Mouse (Mus musculus): ENCODE measurements around the gene Slx1b. TPM values are rescaled to one million over a fixed set of nuclear protein-coding genes. Genes with fewer than 3 reads are reported as not detected.
"Not testable (repeated sequence)": the region's sequence is repeated elsewhere in the genome, so short reads cannot be mapped to it uniquely, and the experiment has no call there.

Gene Slx1b
- polyA plus RNA-seq, 1 experiment from 2014 or later = 3.0 TPM

DNA sequence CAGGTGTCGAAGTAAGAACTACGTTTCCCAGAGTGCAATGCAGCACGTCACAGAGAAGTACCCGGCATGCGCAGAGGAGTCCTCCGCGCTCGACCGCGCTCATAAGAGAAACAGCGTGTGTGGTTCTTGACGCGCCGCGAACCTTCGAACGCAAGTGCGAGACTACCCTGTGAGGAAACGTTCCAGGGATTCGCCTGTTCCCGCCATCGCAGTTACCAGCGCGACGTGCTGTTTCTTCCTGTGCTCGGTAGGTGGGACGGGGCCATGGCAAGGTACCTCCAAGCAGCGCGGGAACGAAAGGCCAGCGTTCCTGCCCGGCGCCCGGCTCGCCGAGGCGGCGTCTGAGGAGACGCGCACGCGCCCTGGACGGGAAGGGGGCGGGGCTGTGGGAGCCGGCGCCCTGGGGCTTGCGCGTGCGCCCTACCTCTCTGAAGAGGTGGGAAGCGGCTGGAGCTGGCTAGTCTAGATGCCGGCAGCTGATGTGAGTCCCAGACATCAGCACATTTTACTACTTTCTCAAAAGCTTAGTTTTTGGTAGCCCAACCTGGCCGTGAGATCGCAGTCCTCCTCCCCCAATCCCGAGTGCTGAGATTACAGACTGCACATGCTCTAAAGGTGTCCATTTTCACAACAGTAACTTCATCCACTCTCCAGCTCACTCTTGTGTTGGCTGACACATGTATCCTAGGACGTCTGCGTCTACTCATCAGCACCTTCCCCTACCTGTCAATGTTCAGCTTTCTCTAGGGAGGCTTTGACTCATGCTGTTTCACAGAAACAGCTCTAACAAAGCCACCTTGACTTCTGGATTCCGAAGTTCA, 46.1 kb downstream of the Slx1b start, which contains the start of gene Sgf29:
Gene Sgf29, plus strand, starts transcription at position 79 of the 821 bp plus-strand sequence.
- Histone ChIP-seq H3K9ac (peak within 1 kb of the TSS; percentile 78), H3K9me3 (replicated peaks) (no peaks in the 10 kb centered on the region), H3K27me3 (no peaks in the 10 kb centered on the region), H3K4me1 (replicated peaks) (peaks cover 58% of the 10 kb centered on the region), H3K4me2 (peak within 1 kb of the TSS; percentile 89), H3K27ac (replicated peaks) (peak within 1 kb of the TSS; percentile 98), H3K4me3 (replicated peaks) (peak within 1 kb of the TSS; percentile 80), H3K36me3 (replicated peaks) (no peaks in the 10 kb centered on the region)
- WGBS (ENCODE audit: insufficient replicate concordance) = 1% methylated on average over 57 of the region's 57 CpGs
- peak; percentile 97 for ATAC-seq (ENCODE audit: insufficient read depth)

DNA sequence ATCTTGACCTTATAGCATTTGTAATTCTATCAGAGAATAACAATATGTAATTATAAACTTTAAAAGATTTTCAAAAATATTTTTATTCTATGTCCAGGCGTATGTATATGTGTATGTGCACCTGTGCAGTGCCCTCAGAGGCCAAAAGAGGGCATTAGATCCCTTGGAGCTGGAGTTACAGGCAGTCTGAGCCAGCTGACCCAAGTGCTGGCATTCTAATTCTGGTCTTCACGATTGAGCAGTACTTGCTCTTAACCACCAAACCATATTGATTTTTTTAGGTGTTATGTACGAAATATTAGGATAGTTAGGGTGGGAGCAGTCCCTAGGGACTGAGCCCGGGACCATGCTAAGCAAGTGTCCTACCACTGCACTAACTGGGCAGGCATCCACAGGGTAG, 47.1 kb downstream of the Slx1b start:
- Histone ChIP-seq H3K4me3 (replicated peaks) (peak overlapping the region; percentile 80), H3K4me1 (replicated peaks) (peaks cover 53% of the 10 kb centered on the region), H3K36me3 (replicated peaks) (no peaks in the 10 kb centered on the region), H3K9ac (no peak overlapping the region), H3K27me3 (no peaks in the 10 kb centered on the region), H3K4me2 (peak overlapping the region; percentile 89), H3K27ac (replicated peaks) (no peak overlapping the region), H3K9me3 (replicated peaks) (no peaks in the 10 kb centered on the region)
- no peak for ATAC-seq (ENCODE audit: insufficient read depth)
- WGBS (ENCODE audit: insufficient replicate concordance) = 63% methylated on average over 4 of the region's 4 CpGs

- Histone ChIP-seq H3K36me3 (replicated peaks) (no peaks in the 10 kb centered on the region), H3K4me3 (replicated peaks) (no peak overlapping the region), H3K9ac (no peak overlapping the region), H3K4me1 (replicated peaks) (peaks cover 28% of the 10 kb centered on the region), H3K27ac (replicated peaks) (no peak overlapping the region), H3K9me3 (replicated peaks) (no peaks in the 10 kb centered on the region), H3K27me3 (no peaks in the 10 kb centered on the region), H3K4me2 (no peak overlapping the region)
- ATAC-seq (ENCODE audit: insufficient read depth) = no peak
- 47% methylated on average over 5 of the region's 5 CpGs for whole genome bisulfite sequencing (ENCODE audit: insufficient replicate concordance)
These were observed 49.9 kb downstream of the Slx1b start for GRCm38 (mm10) chr7:126645708-126646107.

DNA sequence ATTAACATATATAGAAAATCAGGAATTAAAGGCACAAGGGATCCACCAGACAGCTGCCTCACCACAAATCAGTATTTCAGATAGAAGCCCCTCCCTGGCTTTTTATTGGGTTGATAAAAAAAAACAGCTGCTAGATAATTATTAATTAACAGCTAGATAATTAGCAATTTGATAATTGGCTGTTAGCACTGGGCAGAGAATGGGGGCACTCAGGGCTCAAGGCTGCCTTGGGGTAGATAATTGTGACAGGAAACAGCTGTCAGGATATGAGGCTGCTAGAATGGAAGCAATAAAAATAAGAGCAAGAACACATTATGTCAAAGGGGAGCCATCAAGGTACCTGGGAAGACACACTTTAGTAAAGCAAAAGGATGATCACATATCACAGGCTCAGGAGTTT, 50.7 kb downstream of the Slx1b start:
- Histone ChIP-seq H3K27ac (replicated peaks) (no peak overlapping the region), H3K27me3 (no peaks in the 10 kb centered on the region), H3K36me3 (replicated peaks) (no peaks in the 10 kb centered on the region), H3K4me3 (replicated peaks) (no peak overlapping the region), H3K4me2 (no peak overlapping the region), H3K9ac (no peak overlapping the region), H3K4me1 (replicated peaks) (peaks cover 20% of the 10 kb centered on the region), H3K9me3 (replicated peaks) (no peaks in the 10 kb centered on the region)
- no peak for ATAC-seq (ENCODE audit: insufficient read depth)

DNA sequence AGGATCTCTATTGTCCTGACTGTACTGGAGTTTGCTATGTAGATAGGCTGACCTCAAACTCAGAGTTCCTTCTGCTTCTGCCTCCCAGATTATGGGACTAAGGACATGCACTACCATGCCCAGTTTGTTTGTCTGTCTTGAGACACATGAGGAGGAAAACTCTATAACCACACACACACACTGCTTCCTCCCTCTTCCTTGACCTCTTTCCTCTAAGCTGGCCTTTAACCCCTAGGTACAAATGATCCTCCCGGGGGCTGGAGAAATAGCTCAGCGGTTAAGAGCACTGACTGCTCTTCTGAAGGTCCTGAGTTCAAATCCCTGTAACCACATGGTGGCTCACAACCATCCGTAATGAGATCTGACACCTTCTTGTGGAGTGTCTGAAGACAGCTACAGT, 51.2 kb downstream of the Slx1b start:
- Histone ChIP-seq H3K4me1 (replicated peaks) (peaks cover 15% of the 10 kb centered on the region), H3K4me3 (replicated peaks) (no peak overlapping the region), H3K9ac (no peak overlapping the region), H3K9me3 (replicated peaks) (no peaks in the 10 kb centered on the region), H3K27me3 (no peaks in the 10 kb centered on the region), H3K4me2 (no peak overlapping the region), H3K27ac (replicated peaks) (no peak overlapping the region), H3K36me3 (replicated peaks) (no peaks in the 10 kb centered on the region)
- WGBS (ENCODE audit: insufficient replicate concordance) = 44% methylated on average over 3 of the region's 3 CpGs
- ATAC-seq (ENCODE audit: insufficient read depth) = no peak

- 46% methylated on average over 3 of the region's 3 CpGs for WGBS (ENCODE audit: insufficient replicate concordance)
- H3K9me3 ChIP-seq (replicated peaks); H3K9ac ChIP-seq; H3K4me3 ChIP-seq (replicated peaks); H3K27ac ChIP-seq (replicated peaks); H3K4me1 ChIP-seq (replicated peaks); H3K4me2 ChIP-seq; H3K27me3 ChIP-seq; H3K36me3 ChIP-seq (replicated peaks): not testable (repeated sequence)
- ATAC-seq (ENCODE audit: insufficient read depth) = 0 out of 2 replicates have a peak, but pooled peaks have one; percentile 40
These were observed 52.4 kb downstream of the Slx1b start for GRCm38 (mm10) chr7:126643244-126643617.

- Histone ChIP-seq H3K4me2 (no peak overlapping the region), H3K4me1 (replicated peaks) (peaks cover 8% of the 10 kb centered on the region), H3K27me3 (no peaks in the 10 kb centered on the region), H3K9ac (no peak overlapping the region), H3K4me3 (replicated peaks) (no peak overlapping the region), H3K9me3 (replicated peaks) (no peaks in the 10 kb centered on the region), H3K27ac (replicated peaks) (no peak overlapping the region), H3K36me3 (replicated peaks) (no peaks in the 10 kb centered on the region)
- 0 out of 2 replicates have a peak, but pooled peaks have one; percentile 15 for ATAC-seq (ENCODE audit: insufficient read depth)
- 49% methylated on average over 5 of the region's 5 CpGs for WGBS (ENCODE audit: insufficient replicate concordance)
These were observed 52.9 kb downstream of the Slx1b start for GRCm38 (mm10) chr7:126642545-126643243.

Other genes starting within 250 kb of the Slx1b start
- gene Atp2a1, start 232.7 kb downstream of the Slx1b start, polyA plus RNA-seq (2015; fragmentation: Nextera tagmentation; extraction: Ambion mirVana) = 9.8 and 16.5 TPM in 2 replicates
- 13.6 and 15.1 TPM in 2 replicates for gene Sh2b1, start 220.4 kb downstream of the Slx1b start, polyA plus RNA-seq (2015; fragmentation: Nextera tagmentation; extraction: Ambion mirVana)
- gene Tufm, start 208.4 kb downstream of the Slx1b start, polyA plus RNA-seq (2015; fragmentation: Nextera tagmentation; extraction: Ambion mirVana) = 81.2 and 96.3 TPM in 2 replicates
- 26.2 and 26.8 TPM in 2 replicates for gene Atxn2l, start 192.3 kb downstream of the Slx1b start, polyA plus RNA-seq (2015; fragmentation: Nextera tagmentation; extraction: Ambion mirVana)
- 79.3 and 86.2 TPM in 2 replicates for gene Eif3c, start 129.4 kb downstream of the Slx1b start, polyA plus RNA-seq (2015; fragmentation: Nextera tagmentation; extraction: Ambion mirVana)
- gene Apobr, start 110.8 kb downstream of the Slx1b start, polyA plus RNA-seq (2015; fragmentation: Nextera tagmentation; extraction: Ambion mirVana) = 2.3 and 2.5 TPM in 2 replicates
- gene Cln3, start 110.0 kb downstream of the Slx1b start, polyA plus RNA-seq (2015; fragmentation: Nextera tagmentation; extraction: Ambion mirVana) = 11.9 and 12.6 TPM in 2 replicates
- gene Il27, start 100.8 kb downstream of the Slx1b start, polyA plus RNA-seq (2015; fragmentation: Nextera tagmentation; extraction: Ambion mirVana) = 0.12 and 0.18 TPM in 2 replicates
- gene Nupr1, start 64.9 kb downstream of the Slx1b start, polyA plus RNA-seq (2015; fragmentation: Nextera tagmentation; extraction: Ambion mirVana) = 3.7 and 4.6 TPM in 2 replicates
- 29.1 and 31.0 TPM in 2 replicates for gene Sgf29, start 46.5 kb downstream of the Slx1b start, polyA plus RNA-seq (2015; fragmentation: Nextera tagmentation; extraction: Ambion mirVana)
- 37.8 and 52.1 TPM in 2 replicates for gene Sult1a1, start 19.4 kb downstream of the Slx1b start, polyA plus RNA-seq (2015; fragmentation: Nextera tagmentation; extraction: Ambion mirVana)
- 71.8 and 82.7 TPM in 2 replicates for gene Bola2, start 383 bp downstream of the Slx1b start, polyA plus RNA-seq (2015; fragmentation: Nextera tagmentation; extraction: Ambion mirVana)
- 109 and 118 TPM in 2 replicates for gene Coro1a, start 12.0 kb upstream of the Slx1b start, polyA plus RNA-seq (2015; fragmentation: Nextera tagmentation; extraction: Ambion mirVana)
- 20.0 and 23.5 TPM in 2 replicates for gene Mapk3, start 63.8 kb upstream of the Slx1b start, polyA plus RNA-seq (2015; fragmentation: Nextera tagmentation; extraction: Ambion mirVana)
- gene Gdpd3, start 70.5 kb upstream of the Slx1b start, polyA plus RNA-seq (2015; fragmentation: Nextera tagmentation; extraction: Ambion mirVana) = 0.74 and 0.84 TPM in 2 replicates
- 103 and 119 TPM in 2 replicates for gene Ypel3, start 81.2 kb upstream of the Slx1b start, polyA plus RNA-seq (2015; fragmentation: Nextera tagmentation; extraction: Ambion mirVana)
- 0.50 and 0.79 TPM in 2 replicates for gene Tbx6, start 85.7 kb upstream of the Slx1b start, polyA plus RNA-seq (2015; fragmentation: Nextera tagmentation; extraction: Ambion mirVana)
- gene Ppp4c, start 96.7 kb upstream of the Slx1b start, polyA plus RNA-seq (2015; fragmentation: Nextera tagmentation; extraction: Ambion mirVana) = 107 and 113 TPM in 2 replicates
- gene Fam57b, start 101.9 kb upstream of the Slx1b start, polyA plus RNA-seq (2015; fragmentation: Nextera tagmentation; extraction: Ambion mirVana) = not detected in 2 replicates
- not detected in 2 replicates for gene 4930451I11Rik, start 135.9 kb upstream of the Slx1b start, polyA plus RNA-seq (2015; fragmentation: Nextera tagmentation; extraction: Ambion mirVana)
- gene Doc2a, start 151.6 kb upstream of the Slx1b start, polyA plus RNA-seq (2015; fragmentation: Nextera tagmentation; extraction: Ambion mirVana) = 0.09 TPM in 1 of 2 replicates, not detected in the other
- gene Hirip3, start 166.2 kb upstream of the Slx1b start, polyA plus RNA-seq (2015; fragmentation: Nextera tagmentation; extraction: Ambion mirVana) = 8.6 and 13.6 TPM in 2 replicates
- gene Ino80e, start 166.6 kb upstream of the Slx1b start, polyA plus RNA-seq (2015; fragmentation: Nextera tagmentation; extraction: Ambion mirVana) = 29.4 and 33.9 TPM in 2 replicates
- gene Taok2, start 188.9 kb upstream of the Slx1b start, polyA plus RNA-seq (2015; fragmentation: Nextera tagmentation; extraction: Ambion mirVana) = 11.3 and 12.9 TPM in 2 replicates
- 17.0 and 19.3 TPM in 2 replicates for gene Tmem219, start 227.1 kb upstream of the Slx1b start, polyA plus RNA-seq (2015; fragmentation: Nextera tagmentation; extraction: Ambion mirVana)
- gene Kctd13, start 233.1 kb upstream of the Slx1b start, polyA plus RNA-seq (2015; fragmentation: Nextera tagmentation; extraction: Ambion mirVana) = 4.1 and 5.0 TPM in 2 replicates

Measured in liver, embryonic 15.5 days (tissue).